Mouse (Mus musculus) testis, adult 10 weeks (tissue): Measurements from ENCODE around the gene Ccdc40. TPM values are rescaled to one million over a fixed set of nuclear protein-coding genes. Genes with fewer than 3 reads are reported as not detected.

ENCODE experiments used
- polyA plus RNA-seq: library from polyadenylated mRNA; stranded (reverse); fragments of 350-450 nt; fragmentation: Illumina TruSeq; extraction: RNeasy Lipid Tissue Mini Kit (QIAGEN cat#74804); gene quantifications from one replicate; pipeline ENCODE4 v1.2.3, GENCODE M21; 2014; ENCODE audit warnings: low read depth, low replicate concordance

The Ccdc40 gene
- 23.2 TPM for polyA plus RNA-seq

DNA sequence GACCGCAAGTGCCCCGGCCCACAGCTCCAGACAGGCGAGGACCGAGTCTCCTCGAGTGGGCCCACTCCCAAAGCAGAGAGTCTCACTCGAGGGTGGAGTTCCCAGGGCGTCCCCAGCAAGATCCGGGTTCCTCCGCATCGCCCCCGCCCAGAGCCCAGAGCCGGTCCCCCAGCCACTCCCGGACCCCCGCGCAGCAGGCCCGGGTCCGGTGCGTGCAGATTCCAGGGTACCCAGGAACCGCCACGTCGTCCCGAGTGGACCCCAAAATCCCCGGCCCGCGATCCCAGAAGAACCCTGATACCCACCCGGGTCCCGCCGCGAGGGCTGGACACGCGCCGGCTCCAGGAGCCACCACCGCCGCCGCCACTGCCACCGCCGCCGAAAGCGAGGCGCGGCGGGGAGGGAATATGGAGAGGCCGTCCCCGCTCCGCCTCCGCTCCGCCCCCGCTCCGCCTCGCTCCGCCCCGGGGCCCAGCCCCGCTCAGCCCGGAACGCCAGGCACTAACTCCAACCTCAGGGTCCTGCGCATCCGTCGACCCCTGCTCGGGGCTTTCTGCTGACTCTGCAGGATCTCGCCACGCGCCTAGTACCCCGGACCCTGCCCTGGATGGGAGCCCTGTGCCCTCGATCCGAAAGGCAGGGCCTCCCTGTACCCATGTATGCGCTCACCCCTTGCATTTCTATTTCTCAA, at the start of gene Ccdc40, which contains the start of gene Tbc1d16:
Ccdc40 (plus strand) TSS at position 482 of the 691 bp plus-strand sequence.
Tbc1d16 (minus strand) TSS at position 409 of the 691 bp plus-strand sequence.

DNA sequence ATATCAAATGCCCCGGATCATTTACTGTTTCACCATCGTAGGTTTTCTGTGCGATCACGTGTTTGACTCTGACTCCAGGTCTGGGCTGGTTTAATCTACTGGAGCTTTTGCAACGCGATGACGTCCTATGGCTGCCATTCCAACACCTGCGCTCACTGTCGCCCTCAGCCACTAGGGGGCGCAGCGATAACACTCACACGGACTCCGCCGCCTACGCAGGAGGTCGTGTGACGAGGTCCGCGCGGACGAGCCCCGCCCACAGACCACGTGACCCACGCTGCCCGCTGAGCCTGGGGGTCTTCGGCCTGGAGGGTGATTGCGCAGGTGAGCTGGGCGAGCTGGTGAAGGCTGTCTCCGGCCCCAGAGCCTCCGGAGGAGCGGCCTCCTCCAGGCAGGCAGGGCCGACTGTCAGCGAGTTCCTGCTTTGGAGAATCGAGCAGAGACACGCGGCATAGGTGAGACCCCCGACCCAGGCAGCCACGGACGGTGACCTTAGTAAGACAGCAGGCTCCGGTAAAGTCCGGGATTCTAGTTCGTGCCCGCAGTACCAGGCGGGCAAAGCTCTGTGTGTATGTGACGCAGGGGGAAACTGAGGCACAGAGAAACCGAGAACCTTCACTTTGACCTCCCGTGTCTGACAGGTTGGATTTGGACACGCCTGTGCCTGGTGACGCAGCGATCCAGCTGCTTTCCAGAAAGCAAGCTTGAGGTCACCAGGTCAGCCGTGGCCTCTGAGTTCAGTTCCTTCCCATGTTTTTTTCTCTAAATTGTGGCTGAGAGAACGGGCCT, 39.6 kb downstream of the Ccdc40 start, which contains the start of gene Gaa:
Gaa (plus strand) TSS at position 120 of the 789 bp plus-strand sequence.

DNA sequence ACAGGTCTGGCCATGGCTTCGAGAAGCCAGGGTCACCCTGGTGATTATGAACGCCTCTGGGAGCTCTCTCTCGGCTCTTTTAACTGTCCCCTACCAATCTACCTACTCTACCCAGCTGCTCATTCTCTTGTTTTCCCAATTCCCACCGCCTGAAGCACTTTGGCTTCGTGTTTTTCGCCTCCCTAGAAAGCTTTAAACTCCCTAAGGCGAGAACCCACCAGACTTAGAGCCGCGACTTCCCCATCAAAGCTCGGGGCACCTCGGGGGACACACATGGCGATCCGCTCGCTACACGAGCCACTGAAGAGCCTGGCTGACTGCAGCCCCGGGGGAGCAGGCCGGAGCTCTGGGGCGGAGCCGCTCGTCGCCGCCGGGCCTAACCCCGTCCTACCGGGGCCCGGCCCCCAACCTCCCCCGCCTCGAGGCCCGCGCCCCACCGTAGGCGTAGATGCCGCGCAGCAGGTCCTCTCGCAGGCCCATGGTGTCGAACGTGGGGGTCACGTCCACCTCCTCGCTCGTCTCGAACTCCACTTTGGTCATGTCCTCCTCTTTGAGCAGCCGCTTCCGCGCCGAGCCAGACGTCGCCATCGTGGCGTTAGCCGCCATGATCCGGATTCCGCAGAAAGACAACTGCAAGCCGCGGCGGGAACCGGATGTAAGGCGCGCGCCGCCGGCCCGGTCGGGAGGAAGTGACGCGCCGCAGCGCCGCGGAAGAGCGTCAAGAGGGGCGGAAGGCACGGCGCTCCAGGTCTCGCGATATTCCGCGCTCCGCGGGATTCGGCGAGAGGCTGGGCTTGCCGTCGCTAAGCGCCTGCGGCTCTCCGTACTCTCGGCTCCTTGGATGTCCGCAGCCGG, 71.2 kb downstream of the Ccdc40 start, which contains the start of gene Eif4a3:
Eif4a3 (minus strand) TSS at position 699 of the 855 bp plus-strand sequence.

DNA sequence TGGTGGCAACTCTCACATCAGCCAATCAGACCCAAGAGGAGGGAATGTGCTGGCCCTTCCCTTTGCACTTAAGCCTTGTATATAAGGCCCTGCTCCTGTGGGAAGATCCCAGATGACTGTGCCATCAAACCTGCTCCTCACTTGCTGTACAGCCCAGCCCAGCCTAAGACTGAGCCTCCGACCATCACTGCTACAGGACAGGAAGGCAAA, 79.2 kb downstream of the Ccdc40 start, which contains the start of gene Card14:
Card14 (plus strand) TSS at position 111 of the 210 bp plus-strand sequence.

Other genes starting within 250 kb of the Ccdc40 start
- gene Enpp7, start 240.4 kb upstream of the Ccdc40 start, polyA plus RNA-seq = not detected
- gene Cbx2, start 205.6 kb upstream of the Ccdc40 start, polyA plus RNA-seq = 0.36 TPM
- gene Cbx8, start 187.6 kb upstream of the Ccdc40 start, polyA plus RNA-seq = 0.17 TPM
- gene Cbx4, start 142.4 kb upstream of the Ccdc40 start, polyA plus RNA-seq = 1.4 TPM
- gene Tbc1d16, start 73 bp upstream of the Ccdc40 start, polyA plus RNA-seq = 0.25 TPM
- gene Gaa, start 39.3 kb downstream of the Ccdc40 start, polyA plus RNA-seq = 0.42 TPM
- gene Eif4a3, start 71.5 kb downstream of the Ccdc40 start, polyA plus RNA-seq = 62.1 TPM
- gene Card14, start 79.2 kb downstream of the Ccdc40 start, polyA plus RNA-seq = not detected
- gene Sgsh, start 127.0 kb downstream of the Ccdc40 start, polyA plus RNA-seq = 1.6 TPM
- gene Slc26a11, start 127.0 kb downstream of the Ccdc40 start, polyA plus RNA-seq = 1.1 TPM
- 7.4 TPM for gene Rnf213, start 164.5 kb downstream of the Ccdc40 start, polyA plus RNA-seq